Mouse (Mus musculus) effector memory CD4-positive, alpha-beta T cell, adult 7 months (primary cell): Measurements from ENCODE around the gene Olfr629. TPM values are rescaled to one million over a fixed set of nuclear protein-coding genes. Genes with fewer than 3 reads are reported as not detected.

Source experiments
- polyA plus RNA-seq: library from polyadenylated mRNA; unstranded; fragments of 100-300 nt; shearing (Covaris generic); gene quantifications from one replicate; pipeline ENCODE4 v1.2.1, GENCODE M21; 2017

The Olfr629 gene
- not detected for polyA plus RNA-seq

GRCm38 (mm10) chr7:103744843-103745242, at the start of gene Olfr629:
Gene Olfr629, minus strand, starts transcription at chr7:103744943.

GRCm38 (mm10) chr7:103791721-103792120, 47.0 kb upstream of the Olfr629 start, which contains the start of gene Olfr67:
Gene Olfr67, minus strand, starts transcription at chr7:103791821.

GRCm38 (mm10) chr7:103779598-103779997, 34.9 kb upstream of the Olfr629 start, which contains the start of gene Olfr68:
Gene Olfr68, minus strand, starts transcription at chr7:103779698.

GRCm38 (mm10) chr7:103771494-103771893, 26.8 kb upstream of the Olfr629 start, which contains the start of gene Olfr69:
Gene Olfr69, minus strand, starts transcription at chr7:103771594.

DNA sequence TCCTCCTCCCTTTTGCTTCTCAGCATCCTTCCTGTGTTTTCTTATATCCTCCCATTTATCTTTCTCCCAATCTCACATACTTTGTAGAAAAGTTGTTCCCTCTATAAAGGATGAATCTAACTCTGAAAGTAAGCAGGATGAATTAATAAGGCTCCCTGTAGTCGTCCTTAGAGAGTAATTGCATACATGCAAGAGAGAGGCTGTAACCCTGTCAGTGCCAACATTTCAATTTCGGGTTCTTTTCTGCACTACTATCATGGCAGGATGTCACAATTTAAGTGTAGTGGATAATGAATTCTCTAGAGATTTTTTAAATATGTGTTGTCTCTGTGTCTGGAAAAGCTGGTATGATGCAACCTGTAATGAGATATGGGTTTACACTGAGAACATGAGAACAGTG, 12.5 kb upstream of the Olfr629 start, which contains the start of gene Olfr630:
Olfr630 (minus strand) TSS at position 101 of the 400 bp plus-strand sequence.

DNA sequence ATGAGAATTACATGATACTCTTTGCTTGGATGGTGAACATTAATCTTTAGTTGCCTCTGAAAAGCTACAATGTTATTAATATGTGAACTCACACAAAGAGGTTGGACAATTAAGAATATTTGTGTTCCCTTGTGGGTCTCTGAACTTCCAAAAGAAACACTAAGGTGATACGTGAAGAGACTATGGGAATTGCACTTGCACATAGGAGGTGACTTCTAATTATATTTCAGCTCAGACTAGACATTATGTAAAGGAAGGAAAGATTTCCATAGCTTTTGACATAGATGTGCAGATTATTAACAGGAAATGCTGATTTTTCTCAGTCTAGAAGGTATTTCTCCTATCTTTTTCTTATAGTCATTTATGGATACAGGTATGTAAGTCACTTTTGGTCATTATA, 14.7 kb downstream of the Olfr629 start, which contains the start of gene Olfr628:
Olfr628 (plus strand) TSS at position 301 of the 400 bp plus-strand sequence.

GRCm38 (mm10) chr7:103714371-103714770, 30.4 kb downstream of the Olfr629 start, which contains the start of gene Olfr243:
Gene Olfr243, plus strand, starts transcription at chr7:103714671.

Other genes starting within 250 kb of the Olfr629 start
- gene Olfr609, start 246.9 kb downstream of the Olfr629 start, polyA plus RNA-seq, result not detected
- not detected for gene Olfr610, start 232.8 kb downstream of the Olfr629 start, polyA plus RNA-seq
- not detected for gene Olfr611, start 224.1 kb downstream of the Olfr629 start, polyA plus RNA-seq
- gene Olfr612, start 202.2 kb downstream of the Olfr629 start, polyA plus RNA-seq, result not detected
- gene Olfr613, start 196.9 kb downstream of the Olfr629 start, polyA plus RNA-seq, result not detected
- 0.23 TPM for gene Olfr615, start 188.9 kb downstream of the Olfr629 start, polyA plus RNA-seq
- not detected for gene Olfr616, start 175.8 kb downstream of the Olfr629 start, polyA plus RNA-seq
- gene Olfr617, start 171.9 kb downstream of the Olfr629 start, polyA plus RNA-seq, result not detected
- gene Olfr618, start 154.8 kb downstream of the Olfr629 start, polyA plus RNA-seq, result not detected
- gene Olfr619, start 144.4 kb downstream of the Olfr629 start, polyA plus RNA-seq, result not detected
- 0.45 TPM for gene Olfr620, start 132.4 kb downstream of the Olfr629 start, polyA plus RNA-seq
- gene Olfr622, start 102.2 kb downstream of the Olfr629 start, polyA plus RNA-seq, result not detected
- not detected for gene Olfr623, start 81.2 kb downstream of the Olfr629 start, polyA plus RNA-seq
- gene Olfr624, start 73.8 kb downstream of the Olfr629 start, polyA plus RNA-seq, result not detected
- not detected for gene Olfr625-ps1, start 62.2 kb downstream of the Olfr629 start, polyA plus RNA-seq
- 0.07 TPM for gene Olfr243, start 30.3 kb downstream of the Olfr629 start, polyA plus RNA-seq
- not detected for gene Olfr628, start 14.6 kb downstream of the Olfr629 start, polyA plus RNA-seq
- gene Olfr630, start 12.4 kb upstream of the Olfr629 start, polyA plus RNA-seq, result not detected
- gene Olfr69, start 26.7 kb upstream of the Olfr629 start, polyA plus RNA-seq, result not detected
- not detected for gene Olfr68, start 34.8 kb upstream of the Olfr629 start, polyA plus RNA-seq
- not detected for gene Olfr67, start 46.9 kb upstream of the Olfr629 start, polyA plus RNA-seq
- gene Hbb-bt, start 69.1 kb upstream of the Olfr629 start, polyA plus RNA-seq, result not detected
- gene Hbb-bs, start 83.2 kb upstream of the Olfr629 start, polyA plus RNA-seq, result 4.4 TPM
- not detected for gene Hbb-bh2, start 95.6 kb upstream of the Olfr629 start, polyA plus RNA-seq
- gene Hbb-bh1, start 98.2 kb upstream of the Olfr629 start, polyA plus RNA-seq, result 0.65 TPM
- gene Hbb-y, start 108.3 kb upstream of the Olfr629 start, polyA plus RNA-seq, result not detected
- gene Olfr66, start 141.3 kb upstream of the Olfr629 start, polyA plus RNA-seq, result not detected
- gene Olfr64, start 149.5 kb upstream of the Olfr629 start, polyA plus RNA-seq, result not detected
- gene Olfr65, start 158.5 kb upstream of the Olfr629 start, polyA plus RNA-seq, result not detected
- not detected for gene Olfr631, start 183.9 kb upstream of the Olfr629 start, polyA plus RNA-seq
- 0.43 TPM for gene Olfr632, start 189.4 kb upstream of the Olfr629 start, polyA plus RNA-seq
- gene Olfr633, start 199.5 kb upstream of the Olfr629 start, polyA plus RNA-seq, result not detected
- 0.09 TPM for gene Olfr635, start 226.2 kb upstream of the Olfr629 start, polyA plus RNA-seq